Mouse (Mus musculus) mature B cell (primary cell): ENCODE results near the gene Svop.

Experiments
- in situ Hi-C: fragments of 300-500 bp; cut with MboI; formaldehyde crosslinking; loops from 2 replicates; pipeline ENCODE4 v1.14.3; 2019

The Svop gene

GRCm38 (mm10) chr5:113993487-113994465 lies 97.6 kb downstream of the Svop start, which contains the start of gene Ssh1:
Ssh1 (minus strand) TSS chr5:113993894.
- in situ Hi-C loops, result no loop called here

- in situ Hi-C loops, result no loop called here
These were observed 98.3 kb downstream of the Svop start for GRCm38 (mm10) chr5:113993031-113993486.

- in situ Hi-C loops, result no loop called here
These were observed 99.0 kb downstream of the Svop start for GRCm38 (mm10) chr5:113992339-113992831.

GRCm38 (mm10) chr5:113991141-113991540 lies 100.2 kb downstream of the Svop start:
- in situ Hi-C loops, result no loop called here

GRCm38 (mm10) chr5:113990593-113990992 lies 100.8 kb downstream of the Svop start:
- in situ Hi-C loops, result no loop called here

- in situ Hi-C loops, result no loop called here
These were observed 101.8 kb downstream of the Svop start for GRCm38 (mm10) chr5:113989437-113990024.

GRCm38 (mm10) chr5:113986182-113986961 lies 105.0 kb downstream of the Svop start:
- in situ Hi-C loops, result no loop called here

- in situ Hi-C loops, result no loop called here
These were observed 105.6 kb downstream of the Svop start for GRCm38 (mm10) chr5:113985737-113986136.

GRCm38 (mm10) chr5:113984025-113984740 lies 107.2 kb downstream of the Svop start:
- in situ Hi-C loops, result no loop called here

- in situ Hi-C loops, result no loop called here
These were observed 107.8 kb downstream of the Svop start for GRCm38 (mm10) chr5:113983541-113983940.

GRCm38 (mm10) chr5:113981843-113982242 lies 109.5 kb downstream of the Svop start:
- in situ Hi-C loops, result no loop called here

- in situ Hi-C loops, result no loop called here
These were observed 110.2 kb downstream of the Svop start for GRCm38 (mm10) chr5:113981171-113981570.

- in situ Hi-C loops, result no loop called here
These were observed 110.9 kb downstream of the Svop start for GRCm38 (mm10) chr5:113980511-113980910.

- in situ Hi-C loops, result no loop called here
These were observed 114.1 kb downstream of the Svop start for GRCm38 (mm10) chr5:113977309-113977708.
